Mouse (Mus musculus) neural tube, embryonic 14.5 days (tissue): Measurements from ENCODE around the gene Fam207a. TPM values are rescaled to one million over a fixed set of nuclear protein-coding genes. Genes with fewer than 3 reads are reported as not detected.

ENCODE experiments used
- ATAC-seq: fragments of 200-750 bp; cut with Nextera tagmentation; 2 replicates; pipeline ENCODE4 v1.8.0; 2017; ENCODE audit warnings: low read depth, mild to moderate bottlenecking, moderate TSS enrichment, moderate library complexity
- H3K27ac ChIP-seq: fragments of 300-500 bp; sonication (generic); 2 replicates; pipeline ENCODE4 v1.5.1; 2014; ENCODE audit warnings: low read depth, mild to moderate bottlenecking, control low read depth, low read length, moderate library complexity, mixed read lengths
- H3K27me3 ChIP-seq: fragments of 300-500 bp; sonication (generic); 2 replicates; pipeline ENCODE4 v1.6.1; 2014; ENCODE audit warnings: low read length; ENCODE audit not compliant: control insufficient read depth, insufficient read depth
- H3K36me3 ChIP-seq: fragments of 300-500 bp; sonication (generic); 2 replicates; pipeline ENCODE4 v1.6.1; 2014; ENCODE audit warnings: low read length, mixed read lengths; ENCODE audit not compliant: control insufficient read depth, insufficient read depth
- H3K4me1 ChIP-seq: fragments of 300-500 bp; sonication (generic); 2 replicates; pipeline ENCODE4 v1.6.1; 2014; ENCODE audit warnings: low read length; ENCODE audit not compliant: control insufficient read depth, insufficient read depth
- H3K4me2 ChIP-seq: fragments of 300-500 bp; sonication (generic); 2 replicates; pipeline ENCODE4 v1.6.1; 2014; ENCODE audit warnings: mild to moderate bottlenecking, low read depth, low read length, control low read depth
- H3K4me3 ChIP-seq: fragments of 300-500 bp; sonication (generic); 2 replicates; pipeline ENCODE4 v1.5.1; 2014; ENCODE audit warnings: low read depth, low read length, control low read depth, mixed read lengths
- H3K9ac ChIP-seq: fragments of 300-500 bp; sonication (generic); replicated peaks from 2 replicates; pipeline ENCODE4 v1.6.1; 2014; ENCODE audit warnings: low read depth, mild to moderate bottlenecking, control low read depth, low read length, mixed read lengths
- H3K9me3 ChIP-seq: fragments of 300-500 bp; sonication (generic); 2 replicates; pipeline ENCODE4 v1.6.1; 2016; ENCODE audit warnings: low read length; ENCODE audit not compliant: control insufficient read depth
- WGBS: fragments of 180-500 bp; shearing (Covaris S2); extraction: QIAGEN DNeasy Blood & Tissue Kit; methylation state at CpG from one replicate; pipeline ENCODE4 v1.1.7; 2014; 5-methylcytosine and 5-hydroxymethylcytosine counted together
- polyA plus RNA-seq: library from polyadenylated mRNA; unstranded; fragments of >200 nt; fragmentation: Nextera tagmentation; extraction: Ambion mirVana; gene quantifications from 2 replicates; pipeline ENCODE4 v1.2.1, GENCODE M21; 2014

Gene Fam207a
- polyA plus RNA-seq, 1 experiment from 2014 or later = 39.8 TPM

- Histone ChIP-seq H3K4me2 (no peak overlapping the region), H3K27me3 (no peaks in the 10 kb centered on the region), H3K36me3 (no peaks in the 10 kb centered on the region), H3K27ac (no peak overlapping the region), H3K4me3 (no peak overlapping the region), H3K9me3 (no peaks in the 10 kb centered on the region), H3K4me1 (no peaks in the 10 kb centered on the region), H3K9ac (no peak overlapping the region)
- no peak for ATAC-seq
- 89% methylated on average over 11 of the region's 11 CpGs for WGBS
These were observed 21.9 kb upstream of the Fam207a start for GRCm38 (mm10) chr10:77537215-77538209.

- Histone ChIP-seq H3K9ac (no peak overlapping the region), H3K4me3 (no peak overlapping the region), H3K4me1 (no peaks in the 10 kb centered on the region), H3K9me3 (no peaks in the 10 kb centered on the region), H3K36me3 (no peaks in the 10 kb centered on the region), H3K27me3 (no peaks in the 10 kb centered on the region), H3K27ac (no peak overlapping the region), H3K4me2 (no peak overlapping the region)
- ATAC-seq = no peak
- 61% methylated on average over 8 of the region's 8 CpGs for WGBS
These were observed 21.1 kb upstream of the Fam207a start for GRCm38 (mm10) chr10:77536727-77537126.

- WGBS = 79% methylated on average over 1 of the region's 1 CpGs
- H3K27ac ChIP-seq = no peak overlapping the region
- no peaks in the 10 kb centered on the region for H3K4me1 ChIP-seq
- H3K9ac ChIP-seq = no peak overlapping the region
- H3K36me3 ChIP-seq = no peaks in the 10 kb centered on the region
- H3K4me2 ChIP-seq = no peak overlapping the region
- no peaks in the 10 kb centered on the region for H3K27me3 ChIP-seq
- H3K9me3 ChIP-seq = no peaks in the 10 kb centered on the region
- no peak for ATAC-seq
- H3K4me3 ChIP-seq = no peak overlapping the region
These were observed 16.4 kb upstream of the Fam207a start for GRCm38 (mm10) chr10:77532020-77532413.

- no peaks in the 10 kb centered on the region for H3K36me3 ChIP-seq
- no peaks in the 10 kb centered on the region for H3K9me3 ChIP-seq
- ATAC-seq = no peak
- no peak overlapping the region for H3K4me3 ChIP-seq
- no peak overlapping the region for H3K9ac ChIP-seq
- 88% methylated on average over 6 of the region's 6 CpGs for WGBS
- H3K4me2 ChIP-seq = no peak overlapping the region
- H3K27me3 ChIP-seq = no peaks in the 10 kb centered on the region
- no peak overlapping the region for H3K27ac ChIP-seq
- no peaks in the 10 kb centered on the region for H3K4me1 ChIP-seq
These were observed 15.7 kb upstream of the Fam207a start for GRCm38 (mm10) chr10:77531026-77532019.

GRCm38 (mm10) chr10:77530140-77530539, 14.6 kb upstream of the Fam207a start, which contains the start of gene Itgb2:
Gene Itgb2 (plus strand): TSS chr10:77530252.
- 75% methylated on average over 9 of the region's 9 CpGs for WGBS
- Histone ChIP-seq H3K4me3 (no peak within 1 kb of the TSS), H3K36me3 (no peaks in the 10 kb centered on the region), H3K27me3 (no peaks in the 10 kb centered on the region), H3K27ac (no peak within 1 kb of the TSS), H3K9me3 (no peaks in the 10 kb centered on the region), H3K4me1 (no peaks in the 10 kb centered on the region), H3K4me2 (no peak within 1 kb of the TSS), H3K9ac (no peak within 1 kb of the TSS)
- ATAC-seq = no peak

GRCm38 (mm10) chr10:77528634-77529033, 13.0 kb upstream of the Fam207a start:
- no peaks in the 10 kb centered on the region for H3K9me3 ChIP-seq
- 92% methylated on average over 6 of the region's 6 CpGs for WGBS
- ATAC-seq = no peak

GRCm38 (mm10) chr10:77526488-77526887, 10.9 kb upstream of the Fam207a start:
- Histone ChIP-seq H3K9ac (no peak overlapping the region), H3K4me3 (no peak overlapping the region), H3K27ac (no peak overlapping the region), H3K4me2 (no peak overlapping the region), H3K4me1 (no peaks in the 10 kb centered on the region), H3K36me3 (no peaks in the 10 kb centered on the region), H3K27me3 (no peaks in the 10 kb centered on the region), H3K9me3 (no peaks in the 10 kb centered on the region)
- 81% methylated on average over 2 of the region's 2 CpGs for WGBS
- ATAC-seq = no peak

More at GRCm38 (mm10) chr10:77528634-77529033, 13.0 kb upstream of the Fam207a start:
- Histone ChIP-seq H3K36me3 (no peaks in the 10 kb centered on the region), H3K27ac (no peak overlapping the region), H3K4me1 (no peaks in the 10 kb centered on the region), H3K27me3 (no peaks in the 10 kb centered on the region), H3K9ac (no peak overlapping the region), H3K4me3 (no peak overlapping the region), H3K4me2 (no peak overlapping the region)

- no peak for ATAC-seq
- H3K27ac ChIP-seq = no peak overlapping the region
- no peak overlapping the region for H3K9ac ChIP-seq
- no peaks in the 10 kb centered on the region for H3K9me3 ChIP-seq
- no peaks in the 10 kb centered on the region for H3K4me1 ChIP-seq
- no peaks in the 10 kb centered on the region for H3K36me3 ChIP-seq
- H3K4me3 ChIP-seq = no peak overlapping the region
- no peak overlapping the region for H3K4me2 ChIP-seq
- no peaks in the 10 kb centered on the region for H3K27me3 ChIP-seq
- WGBS = 73% methylated on average over 7 of the region's 7 CpGs
These were observed 7.7 kb upstream of the Fam207a start for GRCm38 (mm10) chr10:77523321-77523720.
